Comparison of ENCODE assay signal across 5 mouse cellular contexts in genomic region chr5:97264666-97265065, GRCm38 (mm10).
DNase-seq lines count a peak whose midpoint lies in the region; TF ChIP-seq lines count a peak whose summit lies in the region.
"Not testable (repeated sequence)": the region's sequence is repeated elsewhere in the genome, so short reads cannot be mapped to it uniquely, and the experiment has no call there.

No protein-coding gene starts in this region.

- not testable (repeated sequence) for H3K4me3 ChIP-seq in cerebellum, adult 2 months (replicated peaks; ENCODE audit: insufficient read depth, low read depth, low read length)

- H3K4me1 ChIP-seq in cerebellum, adult 2 months (ENCODE audit: control insufficient read depth, insufficient read depth, low read length), result not testable (repeated sequence)

- H3K27me3 ChIP-seq in cerebellum, adult 2 months (ENCODE audit: control insufficient read depth, insufficient read depth, low read length), result not testable (repeated sequence)

- peak; percentile 32 for DNase-seq in cerebellum, adult 11 months
- DNase-seq in cerebellum, adult 2 months, result peak; percentile 45 to 61
- peak; percentile 66 for DNase-seq in cerebellum, adult 9-11 months
- peak; percentile 45 to 55 for DNase-seq in cerebellum, postnatal 25 days
- peak; percentile 65 for DNase-seq in left cerebral cortex, postnatal 4 days

- WGBS in cerebellum, adult 2 months, result 23% methylated on average over 12 of the region's 12 CpGs

- TF ChIP-seq CTCF in cerebellum, adult 2 months (IDR thresholded peaks at IDR 0.05; ENCODE audit: borderline replicate concordance, insufficient read depth, low read depth, low read length), result not testable (repeated sequence)

- intact Hi-C loops in left cerebral cortex, postnatal 4 days (cut with DNase I), result not testable (repeated sequence)

- H3K27ac ChIP-seq in cerebellum, adult 2 months (ENCODE audit: insufficient read depth, low read length), result not testable (repeated sequence)

- TF ChIP-seq POLR2A in cerebellum, adult 2 months (IDR thresholded peaks at IDR 0.05; ENCODE audit: borderline replicate concordance, insufficient read depth, low read length), result not testable (repeated sequence)
